Mouse (Mus musculus) bone marrow, adult 2 months (tissue): Measurements from ENCODE around the gene Fer.

Source experiments
- CTCF ChIP-seq: fragments of 200-500 bp; IDR thresholded peaks from 2 replicates; pipeline ENCODE4 v1.5.1; 2011; ENCODE audit warnings: low read length, control low read depth; ENCODE audit not compliant: control insufficient read depth, insufficient read depth
- POLR2A ChIP-seq: fragments of 200-500 bp; IDR thresholded peaks from 2 replicates; pipeline ENCODE4 v1.6.1; 2011; ENCODE audit warnings: low read depth, mild to moderate bottlenecking, control low read depth, low read length, borderline replicate concordance; ENCODE audit not compliant: control insufficient read depth

DNA sequence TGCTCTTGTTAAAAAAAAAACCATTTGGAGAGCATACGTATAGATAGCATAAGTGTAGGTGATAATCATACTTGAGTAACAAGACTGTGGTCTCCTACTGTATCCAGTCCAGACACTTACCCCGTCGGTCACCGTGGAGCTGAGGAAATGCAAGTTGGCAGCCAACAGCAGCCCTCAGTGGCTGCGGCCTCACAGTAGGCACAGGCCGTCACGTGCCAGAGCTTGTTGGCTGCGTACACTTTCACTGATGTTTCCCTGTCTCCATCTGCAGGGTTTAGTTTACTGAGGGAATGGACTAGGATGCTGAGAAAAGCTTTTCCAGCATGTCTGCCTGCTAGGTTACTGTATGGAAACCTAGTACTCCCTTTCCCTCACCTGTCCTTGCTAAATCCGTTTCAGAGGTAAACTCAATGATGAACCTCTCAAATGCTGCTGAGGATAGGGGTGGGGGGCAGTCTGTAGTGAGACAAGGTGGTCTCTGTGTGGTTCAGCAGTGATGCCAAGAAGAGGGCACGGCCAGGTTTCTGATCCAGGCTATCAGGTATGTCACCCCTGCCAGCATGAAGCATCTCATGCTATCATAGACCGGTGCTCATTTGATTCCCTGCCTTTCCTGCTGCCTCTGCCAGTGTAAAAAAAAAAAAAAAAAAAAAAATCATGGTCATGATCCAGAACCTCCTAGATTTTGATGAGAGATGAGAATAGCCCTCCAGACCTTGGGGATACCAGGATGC, 224.2 kb downstream of the Fer start:
- TF ChIP-seq POLR2A (no peak), CTCF (no peak)
